Mouse (Mus musculus): ENCODE data around the gene Nelfb. TPM values are rescaled to one million over a fixed set of nuclear protein-coding genes. Genes with fewer than 3 reads are reported as not detected.

Nelfb gene
- polyA plus RNA-seq, 1 experiment from 2014 or later: 101 TPM

DNA sequence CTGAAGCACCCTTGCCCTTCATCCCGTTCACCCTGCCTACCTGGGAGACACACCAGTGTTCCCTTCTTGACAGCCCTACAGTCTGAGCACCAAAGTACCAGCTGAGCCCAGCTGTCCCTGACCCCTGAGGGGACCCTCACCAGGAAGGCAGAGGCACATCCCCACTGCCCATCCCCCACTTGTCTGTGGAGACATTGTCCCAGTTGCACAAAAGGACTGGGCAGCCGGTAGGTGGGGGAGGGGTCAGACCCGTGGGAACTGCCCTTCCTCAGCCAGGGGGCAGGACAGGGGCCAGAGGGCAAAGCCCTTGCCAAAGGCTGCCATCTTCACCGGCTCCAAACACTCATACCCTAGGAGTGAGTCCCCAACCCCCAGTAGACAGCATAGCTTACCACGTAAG lies 41.5 kb downstream of the Nelfb start:
- H3K27ac ChIP-seq (ENCODE audit: low read length): no peak overlapping the region
- no peaks in the 10 kb centered on the region for H3K36me3 ChIP-seq (ENCODE audit: control insufficient read depth, insufficient read depth)
- no peak for ATAC-seq
- H3K4me3 ChIP-seq (replicated peaks; ENCODE audit: low read length): no peak overlapping the region
- H3K9ac ChIP-seq (replicated peaks; ENCODE audit: low read depth, low read length): no peak overlapping the region
- no peaks in the 10 kb centered on the region for H3K9me3 ChIP-seq (ENCODE audit: control insufficient read depth, low read length)
- H3K4me2 ChIP-seq (ENCODE audit: low read length): no peak overlapping the region
- 15% methylated on average over 5 of the region's 5 CpGs for WGBS
- H3K4me1 ChIP-seq (replicated peaks; ENCODE audit: control insufficient read depth, insufficient read depth, low read length): peaks cover 20% of the 10 kb centered on the region
- no peaks in the 10 kb centered on the region for H3K27me3 ChIP-seq (replicated peaks; ENCODE audit: control insufficient read depth, insufficient read depth, low read length)

DNA sequence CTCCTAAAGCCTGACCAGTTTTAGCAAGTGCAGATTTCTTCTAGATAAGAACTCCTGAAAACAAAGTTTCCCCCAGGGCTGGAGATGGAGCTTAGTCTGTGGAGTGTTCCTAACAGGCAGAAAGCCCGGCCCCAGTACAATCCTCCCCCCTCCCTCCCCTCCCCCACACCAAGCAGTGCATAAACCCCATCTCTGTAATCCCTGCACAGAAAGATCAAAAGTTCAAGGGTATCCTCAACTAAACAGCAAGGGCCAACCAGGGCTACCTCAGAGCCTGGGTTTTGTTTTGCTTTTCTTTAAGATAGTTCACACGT lies 42.7 kb downstream of the Nelfb start:
- no peaks in the 10 kb centered on the region for H3K27me3 ChIP-seq (replicated peaks; ENCODE audit: control insufficient read depth, insufficient read depth, low read length)
- no peak overlapping the region for H3K9ac ChIP-seq (replicated peaks; ENCODE audit: low read depth, low read length)
- peak overlapping the region; percentile 68 for H3K4me2 ChIP-seq (ENCODE audit: low read length)
- no peak for ATAC-seq
- peaks cover 22% of the 10 kb centered on the region for H3K4me1 ChIP-seq (replicated peaks; ENCODE audit: control insufficient read depth, insufficient read depth, low read length)
- H3K9me3 ChIP-seq (ENCODE audit: control insufficient read depth, low read length): no peaks in the 10 kb centered on the region
- no peaks in the 10 kb centered on the region for H3K36me3 ChIP-seq (ENCODE audit: control insufficient read depth, insufficient read depth)
- H3K27ac ChIP-seq (ENCODE audit: low read length): peak overlapping the region; percentile 58
- H3K4me3 ChIP-seq (replicated peaks; ENCODE audit: low read length): peak overlapping the region; percentile 42
- WGBS: 4% methylated on average over 2 of the region's 2 CpGs

DNA sequence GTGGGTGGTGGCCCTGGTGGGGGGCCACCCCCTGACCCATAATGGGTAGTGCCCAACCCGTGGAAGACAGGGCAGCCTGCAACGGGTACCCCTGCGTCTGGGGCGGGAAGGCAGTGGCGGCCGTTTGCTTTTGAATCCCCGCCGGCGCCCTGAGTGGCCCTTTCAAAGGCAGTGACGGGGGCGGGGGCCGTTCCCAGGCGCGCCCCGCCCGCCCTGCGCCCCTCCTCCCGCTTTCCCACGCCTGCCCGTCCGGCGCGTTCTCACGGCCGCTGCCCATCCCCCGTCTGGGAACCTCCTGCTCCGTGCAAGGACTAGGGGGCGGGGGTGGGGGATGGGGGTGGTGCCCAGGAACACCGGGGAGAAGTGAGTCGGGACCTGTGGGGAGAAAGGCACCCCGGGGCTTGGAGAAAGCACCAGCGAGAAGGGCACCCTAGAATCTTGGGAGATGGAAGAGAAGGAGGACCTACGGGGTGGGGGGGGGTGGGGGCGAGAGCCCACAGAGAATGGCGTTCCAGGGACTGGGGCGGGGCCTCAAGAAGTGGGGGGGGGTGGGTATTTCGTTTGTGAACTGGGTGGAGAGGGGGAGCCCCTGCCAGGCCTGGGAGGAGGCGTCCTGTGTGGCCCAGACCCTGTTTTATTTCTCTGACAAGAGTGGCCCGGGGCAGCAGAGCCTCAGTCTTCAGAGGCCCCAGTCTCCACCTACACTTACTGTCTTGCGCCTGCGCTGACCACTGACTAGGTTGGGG lies 43.2 kb downstream of the Nelfb start:
- peak overlapping the region; percentile 53 for H3K9ac ChIP-seq (replicated peaks; ENCODE audit: low read depth, low read length)
- H3K4me2 ChIP-seq (ENCODE audit: low read length): peak overlapping the region; percentile 68
- 1% methylated on average over 29 of the region's 41 CpGs for WGBS
- H3K4me3 ChIP-seq (replicated peaks; ENCODE audit: low read length): peak overlapping the region; percentile 42
- ATAC-seq: peak; percentile 79
- no peaks in the 10 kb centered on the region for H3K36me3 ChIP-seq (ENCODE audit: control insufficient read depth, insufficient read depth)
- H3K4me1 ChIP-seq (replicated peaks; ENCODE audit: control insufficient read depth, insufficient read depth, low read length): peaks cover 27% of the 10 kb centered on the region
- H3K27me3 ChIP-seq (replicated peaks; ENCODE audit: control insufficient read depth, insufficient read depth, low read length): no peaks in the 10 kb centered on the region
- no peaks in the 10 kb centered on the region for H3K9me3 ChIP-seq (ENCODE audit: control insufficient read depth, low read length)
- H3K27ac ChIP-seq (ENCODE audit: low read length): peak overlapping the region; percentile 69

DNA sequence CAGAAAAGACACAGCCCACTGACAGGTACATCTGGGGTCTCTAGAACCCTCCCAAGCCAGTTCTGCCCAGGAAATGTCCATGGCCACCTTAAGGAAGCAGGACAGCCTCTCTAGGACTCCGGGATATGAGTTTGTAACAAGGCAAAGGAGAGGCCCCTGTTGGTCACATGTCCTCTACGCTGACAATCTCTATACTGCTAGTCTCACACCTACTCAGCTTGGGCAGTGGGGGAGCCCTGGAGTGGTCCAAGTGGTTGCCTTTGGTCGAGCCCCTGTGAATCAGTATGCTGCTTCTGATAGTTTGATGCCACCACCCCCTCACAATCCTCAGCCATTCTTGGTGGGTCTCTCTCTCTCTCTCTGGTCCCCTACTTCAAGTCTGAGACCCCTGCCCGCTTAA lies 43.8 kb downstream of the Nelfb start:
- WGBS: 4% methylated on average over 4 of the region's 4 CpGs
- H3K4me1 ChIP-seq (replicated peaks; ENCODE audit: control insufficient read depth, insufficient read depth, low read length): peaks cover 27% of the 10 kb centered on the region
- ATAC-seq: peak; percentile 21
- H3K4me2 ChIP-seq (ENCODE audit: low read length): peak overlapping the region; percentile 68
- peak overlapping the region; percentile 53 for H3K9ac ChIP-seq (replicated peaks; ENCODE audit: low read depth, low read length)
- peak overlapping the region; percentile 69 for H3K27ac ChIP-seq (ENCODE audit: low read length)
- H3K36me3 ChIP-seq (ENCODE audit: control insufficient read depth, insufficient read depth): no peaks in the 10 kb centered on the region
- H3K9me3 ChIP-seq (ENCODE audit: control insufficient read depth, low read length): no peaks in the 10 kb centered on the region
- H3K4me3 ChIP-seq (replicated peaks; ENCODE audit: low read length): peak overlapping the region; percentile 42
- no peaks in the 10 kb centered on the region for H3K27me3 ChIP-seq (replicated peaks; ENCODE audit: control insufficient read depth, insufficient read depth, low read length)

DNA sequence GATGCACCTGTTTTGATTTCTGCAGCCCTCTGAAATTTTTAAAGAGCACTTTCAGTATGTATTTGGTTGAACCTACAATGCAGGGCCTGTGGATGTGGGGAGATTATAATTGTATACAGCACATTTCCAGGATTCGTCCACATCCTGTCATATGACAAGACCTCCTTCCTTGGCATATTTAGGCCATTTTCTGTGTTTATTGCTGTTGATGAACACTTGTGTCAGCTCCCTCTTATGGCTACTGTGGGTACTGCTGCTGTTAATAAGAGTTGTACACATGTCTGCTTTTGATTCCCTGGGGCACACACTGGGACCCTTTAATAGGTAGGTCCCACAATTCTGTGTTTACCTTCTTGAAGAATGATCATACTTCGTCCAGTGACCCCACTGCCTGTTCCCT lies 53.6 kb downstream of the Nelfb start:
- Histone ChIP-seq H3K4me2 (ENCODE audit: low read length) (no peak overlapping the region), H3K36me3 (ENCODE audit: control insufficient read depth, insufficient read depth) (no peaks in the 10 kb centered on the region), H3K27ac (ENCODE audit: low read length) (no peak overlapping the region), H3K27me3 (replicated peaks; ENCODE audit: control insufficient read depth, insufficient read depth, low read length) (no peaks in the 10 kb centered on the region), H3K9ac (replicated peaks; ENCODE audit: low read depth, low read length) (no peak overlapping the region), H3K4me3 (replicated peaks; ENCODE audit: low read length) (no peak overlapping the region), H3K4me1 (replicated peaks; ENCODE audit: control insufficient read depth, insufficient read depth, low read length) (no peaks in the 10 kb centered on the region), H3K9me3 (ENCODE audit: control insufficient read depth, low read length) (no peaks in the 10 kb centered on the region)
- WGBS: 36% methylated on average over 2 of the region's 2 CpGs
- no peak for ATAC-seq

DNA sequence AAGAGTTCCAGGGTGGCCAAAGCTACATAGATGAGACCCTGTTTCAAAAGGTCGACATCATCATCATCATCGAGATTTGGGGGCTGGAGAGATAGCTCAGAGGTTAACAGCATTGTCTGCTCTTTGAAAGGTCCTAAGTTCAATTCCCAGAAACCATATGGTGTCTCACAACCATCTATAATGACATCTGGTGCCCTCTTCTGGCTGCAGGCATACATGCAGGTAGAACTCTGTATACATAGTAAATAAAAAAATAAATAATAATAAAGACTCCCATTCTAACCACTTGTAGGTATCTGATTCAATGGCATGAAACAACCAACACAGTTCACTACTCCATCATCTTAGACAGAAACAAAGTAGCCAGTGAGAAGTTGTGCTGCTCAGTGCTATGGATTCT lies 54.3 kb downstream of the Nelfb start:
- H3K27me3 ChIP-seq (replicated peaks; ENCODE audit: control insufficient read depth, insufficient read depth, low read length): no peaks in the 10 kb centered on the region
- no peak for ATAC-seq
- H3K9me3 ChIP-seq (ENCODE audit: control insufficient read depth, low read length): no peaks in the 10 kb centered on the region
- no peak overlapping the region for H3K4me2 ChIP-seq (ENCODE audit: low read length)
- H3K27ac ChIP-seq (ENCODE audit: low read length): no peak overlapping the region
- no peak overlapping the region for H3K9ac ChIP-seq (replicated peaks; ENCODE audit: low read depth, low read length)
- WGBS: 41% methylated on average over 2 of the region's 2 CpGs
- no peak overlapping the region for H3K4me3 ChIP-seq (replicated peaks; ENCODE audit: low read length)
- no peaks in the 10 kb centered on the region for H3K36me3 ChIP-seq (ENCODE audit: control insufficient read depth, insufficient read depth)
- no peaks in the 10 kb centered on the region for H3K4me1 ChIP-seq (replicated peaks; ENCODE audit: control insufficient read depth, insufficient read depth, low read length)

DNA sequence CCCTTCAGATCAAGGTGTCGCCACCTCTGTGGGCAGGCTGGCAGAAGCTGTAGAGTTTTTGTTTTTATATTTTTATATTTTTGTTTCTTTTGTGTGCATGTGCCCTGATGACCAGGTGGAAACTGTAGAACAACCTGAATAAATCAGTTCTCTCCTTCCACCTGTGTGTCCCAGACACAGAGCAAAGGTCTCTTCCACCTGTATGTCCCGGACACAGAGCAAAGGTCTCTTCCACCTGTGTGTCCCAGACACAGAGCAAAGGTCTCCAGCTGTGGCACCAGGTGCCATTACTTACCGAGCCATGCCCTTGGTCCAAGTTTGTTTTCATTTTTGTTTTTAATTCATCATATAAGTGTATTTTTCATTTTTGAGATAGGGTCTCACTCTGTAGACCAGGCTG lies 55.1 kb downstream of the Nelfb start:
- WGBS: 88% methylated on average over 3 of the region's 3 CpGs
- no peaks in the 10 kb centered on the region for H3K4me1 ChIP-seq (replicated peaks; ENCODE audit: control insufficient read depth, insufficient read depth, low read length)
- H3K4me2 ChIP-seq (ENCODE audit: low read length): no peak overlapping the region
- H3K36me3 ChIP-seq (ENCODE audit: control insufficient read depth, insufficient read depth): no peaks in the 10 kb centered on the region
- no peak overlapping the region for H3K4me3 ChIP-seq (replicated peaks; ENCODE audit: low read length)
- no peak overlapping the region for H3K9ac ChIP-seq (replicated peaks; ENCODE audit: low read depth, low read length)
- no peak for ATAC-seq
- no peaks in the 10 kb centered on the region for H3K9me3 ChIP-seq (ENCODE audit: control insufficient read depth, low read length)
- H3K27ac ChIP-seq (ENCODE audit: low read length): no peak overlapping the region
- H3K27me3 ChIP-seq (replicated peaks; ENCODE audit: control insufficient read depth, insufficient read depth, low read length): no peaks in the 10 kb centered on the region

DNA sequence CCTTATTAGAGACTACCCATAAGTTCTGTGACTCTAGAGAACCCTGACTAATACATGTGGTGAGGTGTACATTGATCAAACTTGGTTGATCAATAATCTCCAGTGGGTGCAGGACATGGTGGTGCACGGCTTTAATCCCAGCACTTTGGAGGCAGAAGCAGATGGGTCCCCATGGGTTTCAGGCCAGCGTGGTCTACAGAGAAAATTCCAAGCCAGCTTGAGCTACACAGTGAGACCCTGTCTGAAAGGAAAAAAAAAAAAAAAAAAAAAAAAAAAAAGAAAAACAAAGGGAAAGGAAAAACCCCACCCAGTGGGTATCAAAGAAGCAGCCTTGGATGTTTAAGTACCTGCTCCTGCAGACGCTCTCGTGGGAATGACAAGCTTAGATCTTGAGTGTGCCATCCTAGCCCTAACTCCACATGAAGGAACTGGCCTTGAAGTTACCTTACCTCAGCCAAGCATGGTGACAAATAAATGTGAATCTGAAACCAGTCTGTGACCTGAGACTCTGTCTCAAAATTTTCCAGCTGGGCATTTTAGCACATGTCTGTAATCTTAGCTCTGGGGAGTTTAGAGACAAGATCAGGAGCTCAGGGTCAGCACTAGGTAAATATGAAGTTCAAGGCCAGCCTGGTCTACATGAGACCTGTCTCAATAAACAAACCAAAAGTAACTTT lies 59.9 kb downstream of the Nelfb start:
- no peak overlapping the region for H3K27ac ChIP-seq (ENCODE audit: low read length)
- no peak overlapping the region for H3K9ac ChIP-seq (replicated peaks; ENCODE audit: low read depth, low read length)
- H3K27me3 ChIP-seq (replicated peaks; ENCODE audit: control insufficient read depth, insufficient read depth, low read length): no peaks in the 10 kb centered on the region
- no peaks in the 10 kb centered on the region for H3K4me1 ChIP-seq (replicated peaks; ENCODE audit: control insufficient read depth, insufficient read depth, low read length)
- no peak for ATAC-seq
- no peak overlapping the region for H3K4me2 ChIP-seq (ENCODE audit: low read length)
- H3K4me3 ChIP-seq (replicated peaks; ENCODE audit: low read length): no peak overlapping the region
- no peaks in the 10 kb centered on the region for H3K36me3 ChIP-seq (ENCODE audit: control insufficient read depth, insufficient read depth)
- no peaks in the 10 kb centered on the region for H3K9me3 ChIP-seq (ENCODE audit: control insufficient read depth, low read length)
- 73% methylated on average over 4 of the region's 4 CpGs for WGBS
